Mouse (Mus musculus) right cerebral cortex, postnatal 25 days (tissue): ENCODE data around the gene Slc4a3.
A peak's percentile ranks its signal among the peaks of the same experiment; 100 is the strongest.

Experiments used
- DNase-seq: peaks from one replicate; pipeline ENCODE4 v3.0.0; 2022

The Slc4a3 gene

GRCm38 (mm10) chr1:75561221-75561897, 15.3 kb downstream of the Slc4a3 start:
- no peak for DNase-seq

- DNase-seq = no peak
These were observed 15.8 kb downstream of the Slc4a3 start for GRCm38 (mm10) chr1:75561898-75562238.

- DNase-seq = no peak
These were observed 18.0 kb downstream of the Slc4a3 start for GRCm38 (mm10) chr1:75564102-75564501.

GRCm38 (mm10) chr1:75564916-75565315, 18.9 kb downstream of the Slc4a3 start:
- no peak for DNase-seq

GRCm38 (mm10) chr1:75565616-75566015, 19.6 kb downstream of the Slc4a3 start:
- DNase-seq = no peak

GRCm38 (mm10) chr1:75570403-75570802, 24.3 kb downstream of the Slc4a3 start:
- DNase-seq = no peak

- no peak for DNase-seq
These were observed 26.7 kb downstream of the Slc4a3 start for GRCm38 (mm10) chr1:75572776-75573175.

GRCm38 (mm10) chr1:75573715-75574114, 27.6 kb downstream of the Slc4a3 start:
- DNase-seq = no peak

GRCm38 (mm10) chr1:75574476-75575310, 28.6 kb downstream of the Slc4a3 start:
- DNase-seq = no peak

- DNase-seq = no peak
These were observed 36.0 kb downstream of the Slc4a3 start for GRCm38 (mm10) chr1:75581936-75582624.

- DNase-seq = no peak
These were observed 36.5 kb downstream of the Slc4a3 start for GRCm38 (mm10) chr1:75582625-75582956.

- DNase-seq = no peak
These were observed 37.0 kb downstream of the Slc4a3 start for GRCm38 (mm10) chr1:75583034-75583433.

- DNase-seq = no peak
These were observed 40.7 kb downstream of the Slc4a3 start for GRCm38 (mm10) chr1:75586791-75587190.

- DNase-seq = peak; percentile 38
These were observed 42.0 kb downstream of the Slc4a3 start for GRCm38 (mm10) chr1:75587738-75588719.

GRCm38 (mm10) chr1:75588874-75589273, 42.8 kb downstream of the Slc4a3 start:
- peak; percentile 59 for DNase-seq

- DNase-seq = no peak
These were observed 43.9 kb downstream of the Slc4a3 start for GRCm38 (mm10) chr1:75589983-75590382.

- no peak for DNase-seq
These were observed 47.9 kb downstream of the Slc4a3 start for GRCm38 (mm10) chr1:75593956-75594355.

GRCm38 (mm10) chr1:75594836-75595235, 48.8 kb downstream of the Slc4a3 start:
- no peak for DNase-seq

- no peak for DNase-seq
These were observed 49.9 kb downstream of the Slc4a3 start for GRCm38 (mm10) chr1:75595930-75596329.

- no peak for DNase-seq
These were observed 50.8 kb downstream of the Slc4a3 start for GRCm38 (mm10) chr1:75596906-75597305.

- peak; percentile 31 for DNase-seq
These were observed 51.6 kb downstream of the Slc4a3 start for GRCm38 (mm10) chr1:75597622-75598021.

- DNase-seq = no peak
These were observed 55.7 kb downstream of the Slc4a3 start for GRCm38 (mm10) chr1:75601738-75602137.

GRCm38 (mm10) chr1:75603584-75603983, 57.5 kb downstream of the Slc4a3 start:
- DNase-seq = no peak
